Mouse (Mus musculus) kidney, embryonic 14.5 days (tissue): ENCODE results near the gene Kif6. TPM values are rescaled to one million over a fixed set of nuclear protein-coding genes. Genes with fewer than 3 reads are reported as not detected.

ENCODE experiments used
- ATAC-seq: fragments of 200-750 bp; cut with Nextera tagmentation; 2 replicates; pipeline ENCODE4 v1.8.0; 2017; ENCODE audit warnings: moderate number of reproducible peaks, mild to moderate bottlenecking, moderate TSS enrichment, moderate library complexity; ENCODE audit not compliant: low FRiP score, low TSS enrichment
- H3K27ac ChIP-seq: fragments of 300-500 bp; sonication (generic); 2 replicates; pipeline ENCODE4 v1.5.1; 2014; ENCODE audit warnings: low read depth, mild to moderate bottlenecking, low read length, moderate library complexity, mixed read lengths
- H3K27me3 ChIP-seq: fragments of 300-500 bp; sonication (generic); 2 replicates; pipeline ENCODE4 v1.6.1; 2014; ENCODE audit warnings: mild to moderate bottlenecking, low read length; ENCODE audit not compliant: control insufficient read depth, insufficient read depth
- H3K36me3 ChIP-seq: fragments of 300-500 bp; sonication (generic); 2 replicates; pipeline ENCODE4 v1.6.1; 2014; ENCODE audit warnings: low read length, mixed read lengths; ENCODE audit not compliant: control insufficient read depth, insufficient read depth
- H3K4me1 ChIP-seq: fragments of 300-500 bp; sonication (generic); 2 replicates; pipeline ENCODE4 v1.6.1; 2014; ENCODE audit warnings: low read length, mixed read lengths; ENCODE audit not compliant: control insufficient read depth, insufficient read depth
- H3K4me2 ChIP-seq: fragments of 300-500 bp; sonication (generic); replicated peaks from 2 replicates; pipeline ENCODE4 v1.6.1; 2014; ENCODE audit warnings: low read depth, mild to moderate bottlenecking, low read length
- H3K4me3 ChIP-seq: fragments of 300-500 bp; sonication (generic); 2 replicates; pipeline ENCODE4 v1.5.1; 2014; ENCODE audit warnings: mild to moderate bottlenecking, low read length
- H3K9ac ChIP-seq: fragments of 300-500 bp; sonication (generic); 2 replicates; pipeline ENCODE4 v1.6.1; 2014; ENCODE audit warnings: low read depth, mild to moderate bottlenecking, low read length, moderate library complexity
- H3K9me3 ChIP-seq: fragments of 300-500 bp; sonication (generic); 2 replicates; pipeline ENCODE4 v1.6.1; 2016; ENCODE audit warnings: low read length; ENCODE audit not compliant: control insufficient read depth
- WGBS: fragments of 180-500 bp; shearing (Covaris S2); extraction: QIAGEN DNeasy Blood & Tissue Kit; methylation state at CpG from one replicate; pipeline ENCODE4 v1.1.7; 2014; 5-methylcytosine and 5-hydroxymethylcytosine counted together
- polyA plus RNA-seq: library from polyadenylated mRNA; unstranded; fragments of >200 nt; fragmentation: Nextera tagmentation; extraction: Ambion mirVana; gene quantifications from 2 replicates; pipeline ENCODE4 v1.2.1, GENCODE M21; 2014

Gene Kif6
- polyA plus RNA-seq, 1 experiment from 2014 or later = 2.0 TPM

- Histone ChIP-seq H3K9ac (no peak overlapping the region), H3K4me2 (no peak overlapping the region), H3K4me1 (no peaks in the 10 kb centered on the region), H3K27ac (no peak overlapping the region), H3K9me3 (no peaks in the 10 kb centered on the region), H3K27me3 (no peaks in the 10 kb centered on the region), H3K4me3 (no peak overlapping the region), H3K36me3 (no peaks in the 10 kb centered on the region)
- ATAC-seq = peak; percentile 85
- WGBS = 39% methylated on average over 5 of the region's 5 CpGs
Observed at GRCm38 (mm10) chr17:49710101-49710630, 95.2 kb downstream of the Kif6 start.

GRCm38 (mm10) chr17:49726206-49726605 lies 111.3 kb downstream of the Kif6 start:
- ATAC-seq = no peak

GRCm38 (mm10) chr17:49726976-49727375 lies 112.0 kb downstream of the Kif6 start:
- H3K4me1 ChIP-seq = no peaks in the 10 kb centered on the region
- H3K27ac ChIP-seq = no peak overlapping the region
- no peak for ATAC-seq
- no peak overlapping the region for H3K4me2 ChIP-seq
- H3K4me3 ChIP-seq = no peak overlapping the region
- H3K36me3 ChIP-seq = no peaks in the 10 kb centered on the region
- H3K27me3 ChIP-seq = no peaks in the 10 kb centered on the region
- H3K9me3 ChIP-seq = peaks cover 5% of the 10 kb centered on the region; the same call in 1 of the 2 replicates
- 88% methylated on average over 4 of the region's 4 CpGs for WGBS
- H3K9ac ChIP-seq = no peak overlapping the region

More at GRCm38 (mm10) chr17:49726206-49726605, 111.3 kb downstream of the Kif6 start:
- Histone ChIP-seq H3K4me1 (no peaks in the 10 kb centered on the region), H3K27ac (no peak overlapping the region), H3K27me3 (no peaks in the 10 kb centered on the region), H3K4me3 (no peak overlapping the region), H3K9ac (no peak overlapping the region), H3K4me2 (no peak overlapping the region), H3K9me3 (peaks cover 5% of the 10 kb centered on the region; the same call in 1 of the 2 replicates), H3K36me3 (no peaks in the 10 kb centered on the region)
- 97% methylated on average over 2 of the region's 2 CpGs for WGBS

- no peak overlapping the region for H3K4me2 ChIP-seq
- H3K36me3 ChIP-seq = no peaks in the 10 kb centered on the region
- H3K4me1 ChIP-seq = no peaks in the 10 kb centered on the region
- no peak overlapping the region for H3K4me3 ChIP-seq
- 75% methylated on average over 5 of the region's 5 CpGs for whole genome bisulfite sequencing
- H3K27ac ChIP-seq = no peak overlapping the region
- ATAC-seq = no peak
- H3K9ac ChIP-seq = no peak overlapping the region
- H3K27me3 ChIP-seq = no peaks in the 10 kb centered on the region
- H3K9me3 ChIP-seq = peaks cover 5% of the 10 kb centered on the region; the same call in 1 of the 2 replicates
Observed at GRCm38 (mm10) chr17:49727428-49728045, 112.6 kb downstream of the Kif6 start.

- Histone ChIP-seq H3K4me2 (no peak overlapping the region), H3K9ac (no peak overlapping the region), H3K4me3 (no peak overlapping the region), H3K36me3 (no peaks in the 10 kb centered on the region), H3K27ac (no peak overlapping the region), H3K9me3 (peaks cover 5% of the 10 kb centered on the region; the same call in 1 of the 2 replicates), H3K27me3 (no peaks in the 10 kb centered on the region), H3K4me1 (no peaks in the 10 kb centered on the region)
- ATAC-seq = no peak
- WGBS = 75% methylated on average over 1 of the region's 1 CpGs
Observed at GRCm38 (mm10) chr17:49729856-49730255, 114.9 kb downstream of the Kif6 start.

- no peak overlapping the region for H3K27ac ChIP-seq
- H3K9me3 ChIP-seq = peaks cover 10% of the 10 kb centered on the region; the same call in 1 of the 2 replicates
- H3K36me3 ChIP-seq = no peaks in the 10 kb centered on the region
- no peaks in the 10 kb centered on the region for H3K4me1 ChIP-seq
- H3K4me2 ChIP-seq = no peak overlapping the region
- WGBS = 92% methylated on average over 8 of the region's 8 CpGs
- no peak overlapping the region for H3K9ac ChIP-seq
- no peak for ATAC-seq
- no peak overlapping the region for H3K4me3 ChIP-seq
- H3K27me3 ChIP-seq = no peaks in the 10 kb centered on the region
Observed at GRCm38 (mm10) chr17:49732706-49733105, 117.8 kb downstream of the Kif6 start.

GRCm38 (mm10) chr17:49734079-49734478 lies 119.1 kb downstream of the Kif6 start:
- no peak for ATAC-seq
- no peak overlapping the region for H3K4me2 ChIP-seq
- no peaks in the 10 kb centered on the region for H3K4me1 ChIP-seq
- no peak overlapping the region for H3K9ac ChIP-seq
- no peak overlapping the region for H3K27ac ChIP-seq
- no peak overlapping the region for H3K4me3 ChIP-seq
- no peaks in the 10 kb centered on the region for H3K36me3 ChIP-seq
- H3K9me3 ChIP-seq = peaks cover 10% of the 10 kb centered on the region; the same call in 1 of the 2 replicates
- H3K27me3 ChIP-seq = no peaks in the 10 kb centered on the region
- 86% methylated on average over 6 of the region's 6 CpGs for WGBS

- Histone ChIP-seq H3K4me2 (no peak overlapping the region), H3K4me3 (no peak overlapping the region), H3K27ac (no peak overlapping the region), H3K27me3 (no peaks in the 10 kb centered on the region), H3K9ac (no peak overlapping the region), H3K9me3 (peaks cover 10% of the 10 kb centered on the region; the same call in 1 of the 2 replicates), H3K36me3 (no peaks in the 10 kb centered on the region), H3K4me1 (no peaks in the 10 kb centered on the region)
- ATAC-seq = no peak
- 90% methylated on average over 2 of the region's 2 CpGs for WGBS
Observed at GRCm38 (mm10) chr17:49734776-49735175, 119.8 kb downstream of the Kif6 start.

- no peaks in the 10 kb centered on the region for H3K27me3 ChIP-seq
- 0 out of 2 replicates have a peak, but pooled peaks cover 5% of the 10 kb centered on the region for H3K9me3 ChIP-seq
- H3K4me1 ChIP-seq = no peaks in the 10 kb centered on the region
- no peak overlapping the region for H3K9ac ChIP-seq
- no peak overlapping the region for H3K27ac ChIP-seq
- ATAC-seq = no peak
- 81% methylated on average over 3 of the region's 3 CpGs for WGBS
- H3K36me3 ChIP-seq = no peaks in the 10 kb centered on the region
- no peak overlapping the region for H3K4me3 ChIP-seq
- no peak overlapping the region for H3K4me2 ChIP-seq
Observed at GRCm38 (mm10) chr17:49736364-49736763, 121.4 kb downstream of the Kif6 start.
